Mouse (Mus musculus): ENCODE measurements at regions not wholly inside any gene's neighbourhood (a gene's known extent, or its start where the extent isn't known, plus 50 kb on each side); places are given as distances from the start of the nearest gene placed in this dataset.
"Not testable (repeated sequence)": the region's sequence is repeated elsewhere in the genome, so short reads cannot be mapped to it uniquely, and the experiment has no call there.

DNA sequence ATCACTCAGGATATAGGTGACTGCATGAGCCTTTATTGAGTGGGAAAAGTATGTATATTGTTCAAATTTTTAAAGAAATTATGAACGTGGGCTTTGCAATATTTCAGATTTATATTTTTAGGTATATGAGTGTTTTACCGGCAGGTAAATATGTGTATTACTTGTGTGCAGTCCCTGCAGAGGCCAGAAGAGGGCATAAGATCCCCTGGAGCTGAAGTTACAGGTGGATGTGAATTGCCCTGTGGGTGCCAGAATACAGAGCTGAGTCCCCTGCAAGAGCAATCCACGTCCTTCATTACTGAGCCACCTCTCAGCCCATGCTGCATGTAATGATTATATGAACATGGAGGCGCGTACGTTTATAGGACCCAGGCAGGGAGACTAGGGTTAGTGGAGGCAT is 174.8 kb downstream of the Katnal1 start:
- Histone ChIP-seq H3K9ac (ENCODE audit: low read length) (no peak overlapping the region), H3K36me3 (ENCODE audit: control insufficient read depth, insufficient read depth, low read length) (no peaks in the 10 kb centered on the region), H3K4me3 (ENCODE audit: low read depth, low read length) (no peak overlapping the region), H3K9me3 (replicated peaks; ENCODE audit: control insufficient read depth, low read length) (no peaks in the 10 kb centered on the region), H3K27me3 (replicated peaks; ENCODE audit: control insufficient read depth, insufficient read depth, low read length) (no peaks in the 10 kb centered on the region), H3K4me2 (ENCODE audit: low read length) (no peak overlapping the region), H3K4me1 (ENCODE audit: control insufficient read depth, insufficient read depth, low read length) (no peaks in the 10 kb centered on the region), H3K27ac (ENCODE audit: low read depth, low read length) (no peak overlapping the region)
- 93% methylated on average over 6 of the region's 6 CpGs for WGBS
- DNase-seq (ENCODE audit: low spot score) = no peak
- ATAC-seq = no peak

DNA sequence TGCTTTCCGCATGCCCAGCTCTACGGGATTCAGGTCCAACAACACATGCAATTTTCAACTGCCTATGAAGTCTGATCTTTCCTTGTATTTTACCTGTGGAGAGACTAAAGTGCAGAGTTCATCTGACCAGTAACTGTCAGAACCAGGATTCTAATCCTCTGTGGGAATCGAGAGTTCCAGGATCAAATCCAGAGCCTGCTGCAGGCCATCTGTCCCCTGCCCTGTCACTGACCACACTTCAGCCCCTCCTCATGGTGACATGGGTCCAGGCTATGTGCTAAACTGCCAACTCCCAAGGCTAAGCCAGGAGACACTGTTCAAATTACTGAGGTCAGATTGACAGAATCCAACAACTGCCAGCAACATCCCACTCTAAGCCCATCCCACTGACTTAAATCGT is 175.7 kb downstream of the Katnal1 start:
- Histone ChIP-seq H3K36me3 (ENCODE audit: control insufficient read depth, insufficient read depth, low read length) (no peaks in the 10 kb centered on the region), H3K9me3 (replicated peaks; ENCODE audit: control insufficient read depth, low read length) (no peaks in the 10 kb centered on the region), H3K27me3 (replicated peaks; ENCODE audit: control insufficient read depth, insufficient read depth, low read length) (no peaks in the 10 kb centered on the region), H3K4me1 (ENCODE audit: control insufficient read depth, insufficient read depth, low read length) (no peaks in the 10 kb centered on the region), H3K4me3 (ENCODE audit: low read depth, low read length) (no peak overlapping the region), H3K27ac (ENCODE audit: low read depth, low read length) (no peak overlapping the region), H3K4me2 (ENCODE audit: low read length) (no peak overlapping the region), H3K9ac (ENCODE audit: low read length) (no peak overlapping the region)
- no peak for ATAC-seq
- DNase-seq (ENCODE audit: low spot score) = no peak
- WGBS = 84% methylated on average over 4 of the region's 4 CpGs

DNA sequence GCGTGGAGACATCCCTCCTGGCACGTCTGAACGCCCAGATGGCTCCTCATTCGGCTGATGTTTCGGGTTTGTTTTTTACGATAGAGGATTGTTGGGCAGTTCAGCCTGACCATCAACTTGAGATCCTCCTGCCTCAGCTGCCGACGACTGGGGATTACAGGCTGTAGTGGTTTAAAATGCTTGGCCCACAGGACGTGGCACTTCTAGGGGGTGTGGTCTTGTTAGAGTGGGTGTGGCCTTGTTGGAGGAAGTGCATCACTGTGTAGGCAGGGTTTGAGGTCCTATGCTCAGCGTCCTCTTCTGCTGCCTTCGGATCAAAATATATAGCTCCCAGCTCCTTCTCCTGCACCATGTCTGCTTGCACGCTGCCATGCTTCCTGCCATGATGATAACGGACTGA is 177.1 kb downstream of the Katnal1 start:
- no peaks in the 10 kb centered on the region for H3K4me1 ChIP-seq (ENCODE audit: control insufficient read depth, insufficient read depth, low read length)
- H3K9ac ChIP-seq (ENCODE audit: low read length) = no peak overlapping the region

DNA sequence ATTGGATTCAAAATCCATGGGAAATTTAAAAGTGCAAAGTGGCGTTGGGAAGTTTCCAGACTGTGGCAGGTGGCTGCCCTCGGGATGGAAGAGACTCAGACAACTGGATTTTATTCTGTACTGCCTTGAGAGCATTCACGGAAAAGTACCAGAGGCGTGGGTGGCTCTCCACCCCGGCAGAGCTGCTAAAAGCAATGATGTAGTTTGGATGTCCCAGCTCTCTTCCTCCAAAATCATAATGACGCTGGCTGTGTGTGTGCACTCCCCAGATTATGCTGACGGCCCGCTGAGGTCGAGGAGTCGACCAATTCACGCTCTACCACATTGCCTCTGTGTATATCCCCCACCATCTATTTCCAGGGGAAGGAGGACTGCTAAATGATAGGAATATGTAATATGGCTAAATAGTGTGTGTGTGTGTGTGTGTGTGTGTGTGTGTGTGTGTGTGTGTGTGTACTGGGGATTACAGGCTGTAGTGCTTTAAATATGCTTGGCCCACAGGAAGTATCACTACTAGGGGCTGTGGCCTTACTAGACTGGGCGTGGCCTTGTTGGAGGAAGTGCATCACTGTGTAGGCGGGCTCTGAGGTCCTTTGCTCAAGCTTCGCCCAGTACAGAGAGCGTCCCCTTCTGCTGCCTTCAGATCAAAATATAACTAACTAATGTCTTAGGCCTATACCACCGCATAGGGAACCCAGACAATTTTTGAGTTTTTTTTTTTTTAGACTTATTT is 179.0 kb downstream of the Katnal1 start:
- DNase-seq (ENCODE audit: low spot score) = no peak
- H3K4me1 ChIP-seq (ENCODE audit: control insufficient read depth, insufficient read depth, low read length) = no peaks in the 10 kb centered on the region
- H3K4me2 ChIP-seq (ENCODE audit: low read length) = no peak overlapping the region
- ATAC-seq = no peak
- 88% methylated on average over 16 of the region's 16 CpGs for WGBS
- H3K4me3 ChIP-seq (ENCODE audit: low read depth, low read length) = no peak overlapping the region
- no peak overlapping the region for H3K9ac ChIP-seq (ENCODE audit: low read length)
- no peaks in the 10 kb centered on the region for H3K9me3 ChIP-seq (replicated peaks; ENCODE audit: control insufficient read depth, low read length)
- H3K36me3 ChIP-seq (ENCODE audit: control insufficient read depth, insufficient read depth, low read length) = no peaks in the 10 kb centered on the region
- no peak overlapping the region for H3K27ac ChIP-seq (ENCODE audit: low read depth, low read length)
- no peaks in the 10 kb centered on the region for H3K27me3 ChIP-seq (replicated peaks; ENCODE audit: control insufficient read depth, insufficient read depth, low read length)

More for the DNA sequence above, 177.1 kb downstream of the Katnal1 start:
- H3K27me3 ChIP-seq (replicated peaks; ENCODE audit: control insufficient read depth, insufficient read depth, low read length) = no peaks in the 10 kb centered on the region
- no peak overlapping the region for H3K4me3 ChIP-seq (ENCODE audit: low read depth, low read length)
- H3K36me3 ChIP-seq (ENCODE audit: control insufficient read depth, insufficient read depth, low read length) = no peaks in the 10 kb centered on the region
- no peak overlapping the region for H3K4me2 ChIP-seq (ENCODE audit: low read length)
- WGBS = 92% methylated on average over 13 of the region's 13 CpGs
- ATAC-seq (no peak), DNase-seq (ENCODE audit: low spot score) (no peak)
- no peak overlapping the region for H3K27ac ChIP-seq (ENCODE audit: low read depth, low read length)
- no peaks in the 10 kb centered on the region for H3K9me3 ChIP-seq (replicated peaks; ENCODE audit: control insufficient read depth, low read length)

DNA sequence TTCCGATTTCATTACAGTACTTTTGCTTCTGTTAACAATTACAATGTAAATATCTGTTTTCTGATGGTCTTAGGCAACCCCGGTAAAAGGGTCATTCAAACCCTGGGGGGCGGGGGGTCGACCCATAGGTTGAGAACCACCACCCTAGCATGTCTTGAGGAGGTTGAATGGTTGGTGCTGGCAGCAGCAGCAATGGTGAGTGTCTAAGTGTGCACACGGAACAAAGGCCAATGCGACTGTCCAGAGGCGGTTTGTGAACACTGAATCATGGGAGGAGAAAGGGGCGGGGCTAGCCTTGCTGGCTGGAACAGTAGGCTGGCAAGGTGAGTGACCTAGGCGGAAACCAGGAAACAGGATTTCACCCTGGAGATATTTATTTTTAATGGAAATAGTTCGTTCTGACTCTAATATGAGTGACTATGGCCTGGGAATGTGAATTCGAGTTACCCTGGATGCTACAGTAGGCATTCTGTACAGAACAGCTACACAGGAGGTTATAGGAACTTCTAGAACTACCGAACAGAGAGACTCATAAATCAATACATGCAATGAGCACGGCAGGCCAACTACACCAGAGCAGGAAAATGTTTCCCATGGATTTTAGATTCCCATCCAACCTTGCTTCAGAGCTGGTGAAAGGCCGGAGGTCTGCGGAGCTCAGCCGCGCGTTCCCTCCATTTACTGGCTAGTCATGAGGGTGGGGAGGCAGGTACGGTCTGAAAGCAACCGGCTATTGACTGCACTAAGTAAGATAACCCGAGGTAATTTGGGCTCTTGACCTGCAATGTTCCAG is 181.0 kb downstream of the Katnal1 start:
- H3K4me2 ChIP-seq (ENCODE audit: low read length) = no peak overlapping the region
- H3K9me3 ChIP-seq (replicated peaks; ENCODE audit: control insufficient read depth, low read length) = no peaks in the 10 kb centered on the region
- no peaks in the 10 kb centered on the region for H3K27me3 ChIP-seq (replicated peaks; ENCODE audit: control insufficient read depth, insufficient read depth, low read length)
- H3K4me3 ChIP-seq (ENCODE audit: low read depth, low read length) = no peak overlapping the region
- DNase-seq (ENCODE audit: low spot score) (no peak), ATAC-seq (no peak)
- H3K4me1 ChIP-seq (ENCODE audit: control insufficient read depth, insufficient read depth, low read length) = no peaks in the 10 kb centered on the region
- H3K27ac ChIP-seq (ENCODE audit: low read depth, low read length) = no peak overlapping the region
- H3K36me3 ChIP-seq (ENCODE audit: control insufficient read depth, insufficient read depth, low read length) = no peaks in the 10 kb centered on the region
- H3K9ac ChIP-seq (ENCODE audit: low read length) = no peak overlapping the region
- 90% methylated on average over 21 of the region's 21 CpGs for WGBS

DNA sequence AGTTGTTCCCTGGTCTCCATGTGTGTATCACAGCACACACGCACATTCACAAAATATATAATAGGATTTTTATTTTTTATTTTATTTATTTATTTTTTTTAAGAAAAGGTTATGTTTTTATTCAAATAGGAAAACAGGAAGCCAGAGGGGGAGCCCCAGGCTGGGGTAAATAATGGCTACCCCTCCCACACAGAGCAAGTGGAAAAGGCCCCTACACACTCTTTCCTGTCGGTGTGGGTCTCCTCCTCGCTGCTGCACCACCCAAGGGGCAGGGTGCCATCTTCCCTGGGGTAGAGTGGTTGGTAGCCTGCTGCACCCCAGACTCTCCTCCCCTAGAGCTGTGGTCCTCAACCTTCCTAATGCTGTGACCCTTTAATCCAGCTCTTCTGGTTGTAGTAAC is 181.6 kb downstream of the Katnal1 start:
- ATAC-seq = no peak

DNA sequence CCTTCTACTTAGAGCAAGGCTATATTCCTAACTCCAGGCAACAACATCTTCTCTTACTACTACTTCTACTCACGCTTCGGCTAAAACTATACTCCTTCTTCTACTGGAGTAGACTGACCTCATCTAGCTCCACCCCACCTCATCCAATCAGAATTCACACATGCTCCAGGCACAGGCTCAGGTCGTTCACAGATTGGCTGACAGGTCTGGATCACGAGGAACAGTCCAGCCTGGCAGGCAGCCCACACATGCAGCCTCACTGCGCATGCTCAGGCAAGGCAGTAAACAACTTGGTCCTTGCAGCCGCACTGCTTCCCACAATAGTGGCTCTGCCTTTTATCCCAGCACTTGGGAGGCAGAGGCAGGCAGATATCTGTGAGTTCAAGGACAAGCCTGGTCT is 182.4 kb downstream of the Katnal1 start:
- WGBS = 65% methylated on average over 6 of the region's 6 CpGs
- H3K4me1 ChIP-seq (ENCODE audit: control insufficient read depth, insufficient read depth, low read length); H3K9ac ChIP-seq (ENCODE audit: low read length); H3K4me2 ChIP-seq (ENCODE audit: low read length); H3K36me3 ChIP-seq (ENCODE audit: control insufficient read depth, insufficient read depth, low read length); H3K4me3 ChIP-seq (ENCODE audit: low read depth, low read length); H3K9me3 ChIP-seq (replicated peaks; ENCODE audit: control insufficient read depth, low read length); ATAC-seq; H3K27me3 ChIP-seq (replicated peaks; ENCODE audit: control insufficient read depth, insufficient read depth, low read length); DNase-seq (ENCODE audit: low spot score); H3K27ac ChIP-seq (ENCODE audit: low read depth, low read length): not testable (repeated sequence)

More for the DNA sequence above, 181.6 kb downstream of the Katnal1 start:
- H3K4me2 ChIP-seq (ENCODE audit: low read length) = no peak overlapping the region
- no peak overlapping the region for H3K9ac ChIP-seq (ENCODE audit: low read length)
- H3K27me3 ChIP-seq (replicated peaks; ENCODE audit: control insufficient read depth, insufficient read depth, low read length) = no peaks in the 10 kb centered on the region
- 96% methylated on average over 3 of the region's 3 CpGs for WGBS
- H3K36me3 ChIP-seq (ENCODE audit: control insufficient read depth, insufficient read depth, low read length) = no peaks in the 10 kb centered on the region
- no peaks in the 10 kb centered on the region for H3K9me3 ChIP-seq (replicated peaks; ENCODE audit: control insufficient read depth, low read length)
- no peaks in the 10 kb centered on the region for H3K4me1 ChIP-seq (ENCODE audit: control insufficient read depth, insufficient read depth, low read length)
- DNase-seq (ENCODE audit: low spot score) = no peak
- no peak overlapping the region for H3K4me3 ChIP-seq (ENCODE audit: low read depth, low read length)
- no peak overlapping the region for H3K27ac ChIP-seq (ENCODE audit: low read depth, low read length)

DNA sequence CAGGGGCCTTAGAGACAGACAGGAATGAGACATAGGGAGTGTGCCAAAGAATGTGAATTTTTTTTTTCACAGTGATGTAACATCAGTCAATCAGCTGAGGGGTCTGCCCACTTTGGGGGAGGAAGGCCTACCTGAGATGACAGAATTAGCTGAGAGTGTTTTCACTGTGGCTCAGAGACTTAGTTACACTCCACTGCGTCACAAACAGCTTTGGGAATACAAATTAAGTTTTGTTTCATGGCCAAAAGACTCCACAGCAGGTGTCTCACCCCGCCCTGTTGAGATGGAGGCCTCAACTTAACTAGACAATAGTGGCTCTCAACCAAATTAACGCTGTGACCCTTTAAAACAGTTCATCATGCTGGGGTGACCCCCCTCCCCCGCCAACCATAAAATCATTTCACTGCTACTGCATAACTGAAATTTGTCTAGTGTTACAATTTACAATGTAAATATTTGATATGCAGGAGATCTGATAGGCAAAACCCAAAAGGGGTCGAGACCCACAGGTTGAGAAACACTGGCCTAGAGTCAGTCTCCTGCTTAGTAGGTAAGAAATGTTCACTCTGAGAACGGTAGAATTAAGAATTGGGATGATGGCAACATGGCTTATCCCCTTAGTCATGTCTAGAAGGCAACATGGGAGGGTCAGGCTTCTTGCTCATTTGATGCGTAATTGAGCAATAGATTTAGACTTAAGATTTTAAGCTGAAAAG is 184.3 kb downstream of the Katnal1 start:
- Histone ChIP-seq H3K9ac (ENCODE audit: low read length) (no peak overlapping the region), H3K9me3 (replicated peaks; ENCODE audit: control insufficient read depth, low read length) (no peaks in the 10 kb centered on the region), H3K4me3 (ENCODE audit: low read depth, low read length) (no peak overlapping the region), H3K4me1 (ENCODE audit: control insufficient read depth, insufficient read depth, low read length) (no peaks in the 10 kb centered on the region), H3K36me3 (ENCODE audit: control insufficient read depth, insufficient read depth, low read length) (no peaks in the 10 kb centered on the region), H3K27me3 (replicated peaks; ENCODE audit: control insufficient read depth, insufficient read depth, low read length) (no peaks in the 10 kb centered on the region), H3K27ac (ENCODE audit: low read depth, low read length) (no peak overlapping the region), H3K4me2 (ENCODE audit: low read length) (no peak overlapping the region)
- ATAC-seq (no peak), DNase-seq (ENCODE audit: low spot score) (no peak)
- WGBS = 58% methylated on average over 7 of the region's 7 CpGs

Data from forebrain, embryonic 14.5 days (tissue).